Mouse (Mus musculus): ENCODE data around the gene Vkorc1.
"Not testable (repeated sequence)": the region's sequence is repeated elsewhere in the genome, so short reads cannot be mapped to it uniquely, and the experiment has no call there.

Gene Vkorc1

DNA sequence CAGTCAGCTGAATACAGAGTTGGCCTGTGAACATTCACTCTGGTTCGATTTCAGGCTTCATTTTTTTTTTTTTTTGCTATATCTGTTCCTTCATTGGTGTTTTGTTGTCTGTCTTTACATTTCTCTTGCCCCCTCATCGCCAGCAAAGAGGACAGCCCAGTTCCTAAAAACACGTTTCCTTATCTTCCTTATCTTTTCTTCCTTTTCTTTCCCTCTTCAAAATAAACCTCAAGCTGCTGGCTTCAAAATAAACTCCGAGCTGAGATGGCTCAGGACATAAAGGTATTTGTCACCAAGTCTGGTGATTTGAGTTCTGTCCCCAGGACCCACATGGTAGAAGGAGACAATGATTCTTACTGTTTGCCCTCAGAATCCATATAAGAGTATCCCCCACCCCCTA, 17.5 kb upstream of the Vkorc1 start:
- no peak for DNase-seq

GRCm38 (mm10) chr7:127912190-127912871, 16.9 kb upstream of the Vkorc1 start, which contains the start of gene Kat8:
Gene Kat8, plus strand, starts transcription at chr7:127912516.
- DNase-seq: peak; percentile 94 to 96

DNA sequence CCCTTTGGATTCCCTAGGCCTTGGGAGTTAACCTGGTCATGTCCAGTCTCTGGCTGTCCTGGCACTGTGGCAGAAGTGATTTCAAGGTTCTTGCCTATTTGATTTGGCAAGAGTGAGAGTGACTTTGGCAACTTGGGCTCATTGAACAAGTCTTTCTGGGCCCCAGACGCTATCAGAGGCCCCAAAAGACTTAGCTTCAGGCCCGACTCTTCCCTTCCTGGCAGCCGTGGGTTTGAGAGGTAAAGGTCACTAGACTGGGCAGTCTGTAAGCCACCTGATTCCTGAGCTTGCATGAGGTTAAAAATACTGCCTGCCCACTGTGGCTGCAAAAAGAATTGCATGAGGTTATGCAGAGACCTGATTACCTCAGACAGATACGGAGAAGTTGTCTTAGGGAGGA, 13.2 kb upstream of the Vkorc1 start:
- no peak for DNase-seq

DNA sequence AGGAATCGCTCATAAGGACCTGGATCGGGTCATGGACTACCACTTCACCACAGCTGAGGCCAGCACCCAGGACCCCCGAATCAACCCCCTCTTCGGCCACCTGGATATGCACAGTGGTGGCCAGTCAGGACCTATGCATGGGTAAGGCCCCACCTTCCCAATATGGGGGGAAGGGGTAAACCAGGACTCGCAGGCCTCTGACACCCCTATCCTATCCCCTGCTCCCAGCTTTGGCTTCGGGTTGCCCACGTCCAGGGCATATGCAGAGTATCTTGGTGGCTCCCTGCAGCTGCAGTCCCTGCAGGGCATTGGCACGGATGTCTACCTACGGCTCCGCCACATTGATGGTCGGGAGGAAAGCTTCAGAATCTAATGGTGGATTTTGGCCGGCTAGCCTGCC, 12.5 kb upstream of the Vkorc1 start:
- DNase-seq: no peak

GRCm38 (mm10) chr7:127903971-127904796, 8.8 kb upstream of the Vkorc1 start, which contains the start of gene Bckdk:
Gene Bckdk, plus strand, starts transcription at chr7:127904082.
- peak; percentile 84 to 92 for DNase-seq

- DNase-seq: no peak
Observed at GRCm38 (mm10) chr7:127901772-127902171, 6.4 kb upstream of the Vkorc1 start.

DNA sequence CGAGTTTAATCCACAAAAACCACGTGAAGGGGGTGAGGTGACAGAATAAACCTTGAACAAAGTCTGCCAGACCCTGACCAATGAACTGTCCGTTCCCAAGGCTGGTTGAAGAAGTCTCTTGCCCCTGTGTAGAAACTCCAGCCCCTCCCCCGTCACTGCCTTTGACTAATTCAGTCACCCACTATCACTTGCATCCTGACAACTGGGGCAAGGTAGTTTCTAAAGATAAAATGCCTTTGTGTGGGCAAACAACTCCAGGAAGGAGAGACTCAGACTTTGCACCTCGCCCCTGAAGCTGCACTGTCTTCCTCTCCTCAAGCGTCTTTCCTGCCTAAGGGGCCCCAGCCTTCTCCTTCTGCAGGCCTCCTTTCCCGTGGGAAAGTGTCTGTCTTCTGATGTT, 4.6 kb upstream of the Vkorc1 start:
- DNase-seq: peak in 1 of 2 experiments; percentile 38

DNA sequence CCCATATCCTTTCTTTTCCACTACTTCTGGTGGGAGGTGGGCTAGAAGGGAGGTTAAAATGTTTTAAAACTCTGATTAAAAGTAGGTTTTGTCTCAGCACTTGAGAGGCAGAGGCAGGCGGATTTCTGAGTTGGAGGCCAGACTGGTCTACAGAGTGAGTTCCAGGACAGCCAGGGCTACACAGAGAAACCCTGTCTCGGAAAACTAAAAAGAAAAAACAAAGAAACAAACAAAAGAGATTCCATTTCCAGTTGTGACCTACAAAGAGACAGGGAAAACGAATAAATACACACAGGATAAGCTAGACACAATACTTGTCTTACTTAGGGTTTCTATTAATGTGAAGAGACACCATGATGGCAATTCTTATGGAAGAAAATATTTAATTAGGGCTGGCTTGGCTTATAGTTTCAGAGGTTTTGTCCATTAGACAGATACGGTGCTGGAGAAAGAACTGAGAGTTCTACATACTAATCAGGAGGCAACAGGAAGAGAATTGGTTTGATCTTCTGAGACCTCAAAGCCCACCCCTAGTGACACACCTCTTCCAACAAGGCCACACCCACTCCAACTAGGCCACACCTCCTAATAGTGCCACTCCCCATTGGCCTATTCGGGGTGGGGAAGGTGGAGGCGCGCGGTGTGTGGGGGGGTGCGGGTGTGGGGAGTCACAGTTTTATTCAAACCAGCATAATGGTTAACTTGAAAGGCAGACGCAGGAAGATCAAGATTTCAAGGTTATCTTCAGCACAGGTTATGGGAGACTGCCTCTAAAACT, 3.0 kb upstream of the Vkorc1 start:
- peak; percentile 46 to 62 for DNase-seq

GRCm38 (mm10) chr7:127897542-127897941, 2.1 kb upstream of the Vkorc1 start:
- DNase-seq: no peak

GRCm38 (mm10) chr7:127896384-127896783, 967 bp upstream of the Vkorc1 start:
- DNase-seq: peak; percentile 79 to 83

DNA sequence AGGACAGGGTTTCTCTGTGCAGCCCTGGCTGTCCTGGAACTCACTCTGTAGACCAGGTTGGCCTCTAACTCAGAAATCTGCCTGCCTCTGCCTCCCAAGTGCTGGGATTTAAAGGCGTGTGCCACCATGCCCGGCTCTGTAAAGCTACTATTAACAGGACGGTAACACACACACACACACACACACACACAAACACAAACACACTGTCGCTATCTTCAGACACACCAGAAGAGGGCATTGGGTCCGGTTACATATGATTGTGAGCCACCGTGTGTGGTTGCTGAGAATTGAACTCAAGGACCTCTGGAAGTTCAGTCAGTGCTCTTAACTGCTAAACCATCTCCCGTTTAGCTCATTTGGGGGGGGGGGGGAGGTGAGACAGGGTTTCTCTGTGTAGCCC, 474 bp upstream of the Vkorc1 start:
- not testable (repeated sequence) for DNase-seq

GRCm38 (mm10) chr7:127894480-127894879, 937 bp downstream of the Vkorc1 start:
- DNase-seq: no peak

DNA sequence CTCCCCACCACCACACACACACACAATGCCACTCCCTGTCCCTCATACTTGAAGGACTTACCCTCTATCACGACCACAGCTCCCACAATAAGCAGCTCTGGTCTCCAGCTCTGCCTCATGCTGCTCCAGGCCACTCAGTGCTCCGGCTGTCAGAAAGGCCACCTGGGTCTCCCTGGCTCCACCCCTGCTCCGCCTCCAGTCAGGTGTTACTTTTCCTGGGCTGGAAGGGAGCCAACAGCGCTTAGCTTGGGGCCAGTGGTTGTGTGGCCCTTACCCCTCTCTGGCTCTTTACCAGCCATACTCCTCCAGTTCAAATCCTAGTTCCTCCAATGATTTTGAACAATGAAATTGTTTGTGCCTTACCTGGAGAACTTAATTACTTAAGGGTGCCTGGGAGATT, 4.6 kb downstream of the Vkorc1 start, which contains the start of gene Prss53:
Prss53 (minus strand) TSS at position 173 of the 400 bp plus-strand sequence.
- peak; percentile 68 to 79 for DNase-seq

- DNase-seq: no peak
Observed at GRCm38 (mm10) chr7:127888821-127889220, 6.6 kb downstream of the Vkorc1 start.

DNA sequence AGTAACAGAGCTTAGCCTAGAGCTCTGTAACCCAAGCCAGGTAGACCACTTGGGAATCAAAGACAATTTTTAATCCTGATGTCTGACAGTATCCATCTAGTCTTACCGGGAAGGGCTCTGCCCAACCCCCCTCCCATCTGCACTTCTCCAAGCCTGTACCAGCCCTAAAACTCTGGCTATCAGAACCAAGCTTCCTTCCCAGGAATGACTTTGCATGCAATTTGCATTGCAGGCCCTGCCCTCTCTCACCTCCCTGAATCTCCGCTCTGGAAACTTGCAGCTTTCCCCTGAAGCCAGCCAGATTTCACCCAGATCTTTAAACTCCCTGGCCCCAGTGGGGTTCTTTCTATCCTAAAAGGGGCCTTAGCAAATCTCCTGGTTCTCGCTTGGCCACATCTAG, 7.6 kb downstream of the Vkorc1 start:
- DNase-seq: no peak

GRCm38 (mm10) chr7:127887191-127887590, 8.2 kb downstream of the Vkorc1 start:
- DNase-seq: no peak

- no peak for DNase-seq
Observed at GRCm38 (mm10) chr7:127886551-127886950, 8.9 kb downstream of the Vkorc1 start.

DNA sequence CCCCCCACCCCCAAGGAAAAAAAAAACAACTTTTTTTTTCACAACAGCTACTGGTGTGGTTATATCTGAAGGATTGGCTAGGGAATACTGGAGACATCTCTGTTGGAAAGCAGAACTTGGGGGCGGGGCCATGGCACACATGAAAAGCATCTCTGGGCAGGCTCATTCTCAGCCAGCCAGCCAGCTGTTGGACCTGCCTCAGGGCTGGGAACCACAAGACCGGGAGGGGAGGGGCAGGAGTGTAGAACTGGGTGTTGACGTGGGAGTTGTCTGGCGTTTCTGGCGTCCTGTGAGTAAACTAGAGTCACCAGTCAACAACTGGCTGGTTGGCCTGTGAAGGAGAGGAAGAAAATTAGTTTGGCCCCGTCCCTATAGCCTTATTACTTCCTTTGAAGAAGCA, 9.5 kb downstream of the Vkorc1 start:
- peak; percentile 42 to 62 for DNase-seq

DNA sequence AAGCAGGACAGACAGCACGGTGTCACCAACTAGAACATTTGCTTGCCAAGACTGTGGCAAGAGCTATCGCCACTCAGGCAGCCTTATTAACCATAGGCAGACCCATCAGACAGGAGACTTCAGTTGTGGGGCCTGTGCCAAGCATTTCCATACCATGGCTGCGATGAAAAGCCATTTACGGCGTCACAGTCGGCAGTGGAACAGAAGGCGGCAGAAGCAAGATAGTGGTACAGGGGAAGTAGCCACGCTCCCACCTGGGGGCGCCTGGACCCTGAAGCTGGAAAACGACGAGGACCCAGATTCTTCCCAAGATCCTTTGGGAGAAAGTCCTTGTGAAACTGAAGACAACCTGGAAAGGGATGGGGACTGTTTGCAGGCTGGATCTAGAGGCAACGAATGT, 15.0 kb downstream of the Vkorc1 start:
- DNase-seq: no peak

DNA sequence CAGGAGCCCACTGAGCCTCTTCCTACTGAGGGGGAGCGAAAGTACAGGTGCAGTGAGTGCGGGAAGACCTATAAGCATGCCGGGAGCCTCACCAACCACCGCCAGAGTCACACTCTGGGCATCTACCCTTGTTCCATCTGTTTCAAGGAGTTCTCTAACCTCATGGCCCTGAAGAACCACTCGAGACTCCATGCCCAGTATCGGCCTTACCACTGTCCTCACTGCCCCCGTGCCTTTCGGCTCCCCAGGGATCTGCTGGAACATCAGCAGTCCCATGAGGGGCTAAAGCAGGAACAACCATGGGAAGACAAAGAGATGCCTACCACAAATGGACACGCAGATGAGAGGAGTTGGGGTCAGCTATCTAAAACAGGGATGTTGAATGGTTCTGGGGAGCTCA, 16.1 kb downstream of the Vkorc1 start:
- no peak for DNase-seq

- DNase-seq: peak; percentile 94 to 96
Observed at GRCm38 (mm10) chr7:127876467-127877348, 18.7 kb downstream of the Vkorc1 start, which contains the start of gene Zfp668. Gene Zfp668, minus strand, starts transcription at chr7:127876828.

DNA sequence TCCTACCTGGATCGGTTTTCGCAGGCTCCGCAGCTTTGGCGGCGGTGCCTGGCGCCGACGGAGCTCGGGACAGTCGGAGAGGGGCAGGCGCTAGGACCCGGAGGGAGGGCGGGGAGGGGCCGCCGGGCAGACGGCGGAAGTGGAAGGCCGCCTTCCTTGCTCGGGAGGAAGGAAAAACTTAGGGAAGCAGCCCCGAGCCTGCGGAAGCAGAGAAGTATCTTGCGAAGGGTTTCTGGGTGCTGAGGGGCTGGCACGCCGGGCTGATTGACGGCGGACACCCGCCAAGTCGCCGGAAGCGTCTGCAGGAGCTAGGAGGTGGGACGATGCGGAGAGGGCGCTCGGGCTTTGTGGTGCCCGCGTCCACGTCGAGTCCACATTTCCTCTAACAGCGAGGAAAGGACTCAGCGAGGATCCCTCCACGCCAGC, 19.4 kb downstream of the Vkorc1 start, which contains the start of gene Zfp646:
Zfp646 (plus strand) TSS at position 181 of the 426 bp plus-strand sequence.
- DNase-seq: peak; percentile 85 to 92
